Mouse (Mus musculus) B cell, adult (primary cell): ENCODE results near the gene Rps17. TPM values are rescaled to one million over a fixed set of nuclear protein-coding genes. Genes with fewer than 3 reads are reported as not detected.

Experiments used
- total RNA-seq: library from RNA; stranded (reverse); gene quantifications from 4 replicates; pipeline ENCODE4 v1.2.4, GENCODE M21; 2023; ENCODE audit not compliant: inconsistent age

Gene Rps17
- 1,643 to 1,736 TPM (median 1,697 TPM) in 4 replicates for total RNA-seq

DNA sequence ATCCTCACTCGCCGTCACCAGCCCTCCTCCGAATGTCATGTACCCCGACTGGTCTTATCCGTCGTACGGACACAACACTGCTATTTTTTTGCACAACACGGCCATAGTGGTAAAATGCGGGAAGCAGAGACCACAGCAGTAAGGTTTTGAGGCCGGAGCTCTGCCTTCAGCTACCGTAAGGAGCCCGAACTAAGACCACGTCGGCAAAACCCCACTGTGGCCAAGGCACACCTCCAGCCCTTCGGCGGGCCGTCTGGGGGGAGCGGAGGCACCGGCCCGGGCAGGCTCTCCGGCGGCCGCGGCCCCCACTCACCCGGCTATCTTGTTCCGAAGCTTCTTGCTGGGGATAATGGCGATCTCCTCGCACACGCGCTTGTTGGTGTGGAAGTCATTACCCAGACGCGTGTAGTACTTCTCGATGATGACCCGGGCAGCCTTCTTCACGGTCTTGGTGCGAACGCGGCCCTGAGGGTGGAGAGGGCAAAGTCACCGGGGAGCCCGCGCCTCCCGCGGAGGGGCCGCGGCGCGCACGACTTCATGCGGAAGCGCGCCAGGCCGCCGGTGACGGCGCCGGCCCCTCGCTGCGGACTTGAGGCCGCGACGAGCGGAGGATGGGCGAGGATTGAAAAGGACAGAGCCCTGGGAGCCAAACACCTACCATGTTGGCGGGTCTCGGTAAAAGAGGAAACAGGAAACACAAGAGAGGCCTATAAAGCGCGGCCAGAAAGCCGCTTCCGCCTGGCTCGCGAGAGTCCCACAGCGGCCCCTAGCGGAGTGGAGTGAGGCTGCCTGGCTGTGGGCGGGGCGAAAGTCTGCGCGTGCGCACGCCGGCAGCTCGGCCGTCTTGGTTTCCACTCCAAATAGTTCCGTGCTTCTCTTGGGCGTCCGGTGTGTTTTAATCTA, at the start of gene Rps17:
TSS of gene Rps17 (minus strand) at position 711 of the 903 bp plus-strand sequence.

Other genes with a start within 250 kb of the Rps17 start
- gene Slc28a1, start 230.5 kb downstream of the Rps17 start, total RNA-seq, result not detected in 4 replicates
- 12.4 to 17.0 TPM (median 14.7 TPM) in 4 replicates for gene Pde8a, start 131.7 kb downstream of the Rps17 start, total RNA-seq
- not detected in 4 replicates for gene Cpeb1, start 110.2 kb upstream of the Rps17 start, total RNA-seq
- not detected in 4 replicates for gene Ap3b2, start 148.7 kb upstream of the Rps17 start, total RNA-seq
- gene BC048679, start 153.0 kb upstream of the Rps17 start, total RNA-seq, result not detected in 4 replicates
- 0.26 to 0.70 TPM (median 0.50 TPM) in 4 replicates for gene Fsd2, start 221.7 kb upstream of the Rps17 start, total RNA-seq
- gene Whamm, start 226.0 kb upstream of the Rps17 start, total RNA-seq, result 25.0 to 28.6 TPM (median 27.8 TPM) in 4 replicates